Mouse (Mus musculus): ENCODE measurements around the gene Slc13a2. TPM values are rescaled to one million over a fixed set of nuclear protein-coding genes. Genes with fewer than 3 reads are reported as not detected.

The Slc13a2 gene
- total and polyA plus RNA-seq, 2 experiments from 2014 or later, result not detected

DNA sequence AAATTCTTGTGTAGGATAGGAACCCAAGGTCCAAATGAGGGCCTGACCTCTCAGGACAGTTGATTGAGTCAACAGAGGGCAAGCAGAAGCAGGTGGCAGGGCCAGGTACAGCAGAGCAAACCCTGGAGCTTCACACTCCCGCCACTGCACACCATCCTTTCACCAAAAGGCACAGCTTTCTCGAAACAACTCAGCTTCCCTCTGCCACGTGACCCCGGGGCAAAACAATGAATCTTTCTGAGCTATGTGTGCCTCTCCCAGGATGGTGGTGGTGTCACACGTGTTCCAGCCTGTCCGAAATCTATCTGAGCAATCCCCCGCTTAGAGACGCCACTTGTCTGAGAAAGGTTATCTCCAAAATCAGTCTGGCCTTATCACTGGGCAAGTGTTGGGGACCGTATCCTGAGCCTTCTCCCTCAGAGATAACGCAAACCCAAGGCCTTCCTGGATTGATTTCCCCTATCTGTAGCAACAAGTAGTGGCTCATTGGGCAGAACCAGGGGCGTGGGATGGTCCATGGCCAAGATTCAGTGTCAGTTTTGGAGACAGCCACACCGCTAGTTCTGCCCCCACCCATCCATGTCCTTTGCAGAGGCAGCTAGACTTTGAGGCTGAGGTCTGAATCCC lies 1.6 kb downstream of the Slc13a2 start:
- no peak overlapping the region for H3K27ac ChIP-seq (ENCODE audit: low read depth, low read length)
- no peak for TF ChIP-seq CTCF (IDR thresholded peaks at IDR 0.05)
- no peak overlapping the region for H3K9ac ChIP-seq (replicated peaks; ENCODE audit: low read length, poor library complexity, severe bottlenecking)
- no peak overlapping the region for H3K4me2 ChIP-seq (ENCODE audit: low read depth, low read length, poor library complexity, severe bottlenecking)
- H3K4me1 ChIP-seq (ENCODE audit: insufficient read depth, low read length), result no peaks in the 10 kb centered on the region
- H3K4me3 ChIP-seq (ENCODE audit: low read depth, low read length), result no peak overlapping the region
- DNase-seq (ENCODE audit: low spot score) (no peak), ATAC-seq (ENCODE audit: low FRiP score) (no peak)
- H3K27me3 ChIP-seq (ENCODE audit: insufficient read depth, low read length), result no peaks in the 10 kb centered on the region
- no peaks in the 10 kb centered on the region for H3K36me3 ChIP-seq (ENCODE audit: insufficient read depth, low read length)
- WGBS, result 82% methylated on average over 12 of the region's 12 CpGs
- no peaks in the 10 kb centered on the region for H3K9me3 ChIP-seq (ENCODE audit: low read length)

- Histone ChIP-seq H3K9me3 (ENCODE audit: low read length) (no peaks in the 10 kb centered on the region), H3K4me3 (ENCODE audit: low read depth, low read length) (no peak overlapping the region), H3K27me3 (ENCODE audit: insufficient read depth, low read length) (no peaks in the 10 kb centered on the region), H3K4me1 (ENCODE audit: insufficient read depth, low read length) (no peaks in the 10 kb centered on the region), H3K36me3 (ENCODE audit: insufficient read depth, low read length) (no peaks in the 10 kb centered on the region), H3K27ac (ENCODE audit: low read depth, low read length) (no peak overlapping the region), H3K9ac (replicated peaks; ENCODE audit: low read length, poor library complexity, severe bottlenecking) (no peak overlapping the region), H3K4me2 (ENCODE audit: low read depth, low read length, poor library complexity, severe bottlenecking) (no peak overlapping the region)
- ATAC-seq (ENCODE audit: low FRiP score) (no peak), DNase-seq (ENCODE audit: low spot score) (no peak)
- WGBS, result 81% methylated on average over 6 of the region's 6 CpGs
- TF ChIP-seq CTCF (IDR thresholded peaks at IDR 0.05), result no peak
These were observed 5.2 kb downstream of the Slc13a2 start for GRCm38 (mm10) chr11:78416854-78417253.

DNA sequence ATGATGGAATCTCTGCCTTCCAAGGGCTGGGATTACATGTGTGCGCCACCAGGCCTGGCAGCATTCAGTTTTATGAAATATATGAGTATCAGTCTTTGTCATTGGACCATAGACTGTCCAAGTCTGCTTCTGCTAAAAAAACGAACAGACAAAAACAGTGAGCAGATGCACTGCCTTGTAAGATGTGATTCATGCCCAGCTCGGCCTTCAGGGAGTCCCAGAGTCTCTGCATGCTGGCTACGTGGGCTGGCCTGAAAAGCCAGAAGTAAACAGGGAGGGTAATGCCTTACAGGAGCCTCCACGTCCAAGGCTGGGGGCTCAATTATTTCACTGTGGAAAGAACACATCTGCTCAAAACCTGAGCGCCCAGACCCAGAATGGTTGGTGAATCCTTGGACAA lies 9.2 kb downstream of the Slc13a2 start:
- H3K4me3 ChIP-seq (ENCODE audit: low read depth, low read length), result no peak overlapping the region
- ATAC-seq (ENCODE audit: low FRiP score) (no peak), DNase-seq (ENCODE audit: low spot score) (no peak)
- no peak overlapping the region for H3K4me2 ChIP-seq (ENCODE audit: low read depth, low read length, poor library complexity, severe bottlenecking)
- H3K9me3 ChIP-seq (ENCODE audit: low read length), result no peaks in the 10 kb centered on the region
- no peak overlapping the region for H3K27ac ChIP-seq (ENCODE audit: low read depth, low read length)
- H3K27me3 ChIP-seq (ENCODE audit: insufficient read depth, low read length), result no peaks in the 10 kb centered on the region
- H3K9ac ChIP-seq (replicated peaks; ENCODE audit: low read length, poor library complexity, severe bottlenecking), result no peak overlapping the region
- no peak for TF ChIP-seq CTCF (IDR thresholded peaks at IDR 0.05)
- whole genome bisulfite sequencing, result 71% methylated on average over 6 of the region's 6 CpGs
- no peaks in the 10 kb centered on the region for H3K36me3 ChIP-seq (ENCODE audit: insufficient read depth, low read length)
- no peaks in the 10 kb centered on the region for H3K4me1 ChIP-seq (ENCODE audit: insufficient read depth, low read length)

DNA sequence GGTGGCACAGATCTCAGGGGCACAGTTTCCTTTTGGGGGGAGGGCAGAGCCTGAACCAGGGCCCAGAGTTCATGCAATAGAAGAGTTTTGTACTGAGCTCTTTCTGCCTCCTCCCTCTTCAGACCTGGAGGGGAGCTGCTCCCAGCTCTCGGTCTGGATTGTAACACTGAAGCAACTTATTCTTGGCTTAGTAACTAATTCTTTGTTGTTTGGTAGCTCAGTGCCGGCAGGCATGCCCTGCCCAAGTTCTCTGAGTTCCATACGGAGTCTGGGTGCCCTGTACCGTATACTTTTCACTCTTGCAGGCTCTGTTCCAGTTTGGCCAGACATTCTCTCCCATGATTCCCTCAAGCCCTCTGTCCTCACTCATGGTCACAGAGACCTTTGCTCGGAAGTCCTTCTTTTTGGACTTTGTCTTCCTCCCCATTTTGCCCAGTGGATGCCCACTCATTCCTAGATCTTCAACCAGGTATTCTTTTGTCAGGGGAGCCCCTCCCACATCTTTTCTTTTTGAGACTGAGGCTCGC lies 9.6 kb downstream of the Slc13a2 start:
- TF ChIP-seq CTCF (IDR thresholded peaks at IDR 0.05), result no peak
- no peak overlapping the region for H3K4me3 ChIP-seq (ENCODE audit: low read depth, low read length)
- WGBS, result 71% methylated on average over 6 of the region's 6 CpGs
- H3K9ac ChIP-seq (replicated peaks; ENCODE audit: low read length, poor library complexity, severe bottlenecking), result no peak overlapping the region
- DNase-seq (ENCODE audit: low spot score) (no peak), ATAC-seq (ENCODE audit: low FRiP score) (no peak)
- H3K27me3 ChIP-seq (ENCODE audit: insufficient read depth, low read length), result no peaks in the 10 kb centered on the region
- H3K36me3 ChIP-seq (ENCODE audit: insufficient read depth, low read length), result no peaks in the 10 kb centered on the region
- H3K4me2 ChIP-seq (ENCODE audit: low read depth, low read length, poor library complexity, severe bottlenecking), result no peak overlapping the region
- H3K9me3 ChIP-seq (ENCODE audit: low read length), result no peaks in the 10 kb centered on the region
- H3K27ac ChIP-seq (ENCODE audit: low read depth, low read length), result no peak overlapping the region
- H3K4me1 ChIP-seq (ENCODE audit: insufficient read depth, low read length), result no peaks in the 10 kb centered on the region

DNA sequence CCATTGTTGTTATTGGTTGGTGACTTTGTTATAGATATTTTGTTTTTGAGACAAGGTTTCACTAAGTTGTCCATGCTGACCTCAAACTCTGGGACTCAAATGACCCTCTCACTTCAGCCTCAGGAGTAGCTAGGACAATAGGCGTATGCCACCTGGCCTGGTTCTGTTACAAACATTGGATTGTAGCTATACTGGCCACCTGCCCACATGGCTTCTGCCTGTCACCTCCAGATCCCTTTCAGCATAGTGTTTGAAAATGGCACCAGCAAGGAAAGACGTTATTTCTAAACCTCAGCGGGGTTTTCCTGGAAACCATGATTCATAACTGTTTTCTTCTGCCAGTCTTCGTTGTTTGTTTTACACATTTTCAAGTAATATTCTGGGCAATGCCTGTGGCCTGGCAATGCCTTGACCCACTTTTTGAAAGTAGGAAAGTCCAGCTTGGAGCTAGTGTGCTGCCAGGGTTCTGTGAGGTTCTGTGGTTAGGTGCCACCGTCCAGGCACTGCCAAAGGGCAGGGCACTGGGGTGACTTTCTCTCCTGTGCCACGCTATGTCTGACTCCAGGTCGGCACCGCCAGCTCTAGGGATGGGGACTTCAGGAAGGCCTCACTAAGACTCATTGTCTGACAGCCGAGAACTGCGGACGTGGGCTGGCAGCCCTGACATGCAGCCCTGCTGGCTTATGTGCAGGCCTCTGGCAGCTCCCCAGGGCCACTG lies 10.3 kb downstream of the Slc13a2 start:
- H3K27me3 ChIP-seq (ENCODE audit: insufficient read depth, low read length), result no peaks in the 10 kb centered on the region

More for the DNA sequence above, 10.3 kb downstream of the Slc13a2 start:
- no peak overlapping the region for H3K4me3 ChIP-seq (ENCODE audit: low read depth, low read length)
- TF ChIP-seq CTCF (IDR thresholded peaks at IDR 0.05), result no peak
- 80% methylated on average over 11 of the region's 11 CpGs for WGBS
- no peak overlapping the region for H3K9ac ChIP-seq (replicated peaks; ENCODE audit: low read length, poor library complexity, severe bottlenecking)
- DNase-seq (ENCODE audit: low spot score), result peak; percentile 24
- no peak overlapping the region for H3K27ac ChIP-seq (ENCODE audit: low read depth, low read length)
- H3K4me2 ChIP-seq (ENCODE audit: low read depth, low read length, poor library complexity, severe bottlenecking), result no peak overlapping the region
- H3K4me1 ChIP-seq (ENCODE audit: insufficient read depth, low read length), result no peaks in the 10 kb centered on the region
- H3K36me3 ChIP-seq (ENCODE audit: insufficient read depth, low read length), result no peaks in the 10 kb centered on the region
- H3K9me3 ChIP-seq (ENCODE audit: low read length), result no peaks in the 10 kb centered on the region
- no peak for ATAC-seq (ENCODE audit: low FRiP score)
